Mouse (Mus musculus): ENCODE results near the gene Olfr1453. TPM values are rescaled to one million over a fixed set of nuclear protein-coding genes. Genes with fewer than 3 reads are reported as not detected.

Gene Olfr1453
- not detected in 2 replicates for polyA plus RNA-seq (2012; rRNA removed; ENCODE audit: low replicate concordance)

GRCm38 (mm10) chr19:13028227-13028626 is at the start of gene Olfr1453:
Gene Olfr1453 (minus strand): TSS chr19:13028327.

GRCm38 (mm10) chr19:13060310-13060709 is 32.2 kb upstream of the Olfr1453 start, which contains the start of gene Olfr1454:
Gene Olfr1454 (plus strand): TSS chr19:13060610.

GRCm38 (mm10) chr19:12994714-12995113 is 33.4 kb downstream of the Olfr1453 start, which contains the start of gene Olfr1451:
Gene Olfr1451 (plus strand): TSS chr19:12995014.

Other genes with a start within 250 kb of the Olfr1453 start
- gene Zfp91, start 232.2 kb downstream of the Olfr1453 start, polyA plus RNA-seq (2012; rRNA removed; ENCODE audit: low replicate concordance): 4.9 and 5.7 TPM in 2 replicates
- 1.9 and 2.6 TPM in 2 replicates for gene Lpxn, start 232.1 kb downstream of the Olfr1453 start, polyA plus RNA-seq (2012; rRNA removed; ENCODE audit: low replicate concordance)
- gene Gm5244, start 181.6 kb downstream of the Olfr1453 start, polyA plus RNA-seq (2012; rRNA removed; ENCODE audit: low replicate concordance): not detected in 2 replicates
- not detected in 2 replicates for gene Olfr1444, start 171.0 kb downstream of the Olfr1453 start, polyA plus RNA-seq (2012; rRNA removed; ENCODE audit: low replicate concordance)
- gene Olfr1445, start 144.5 kb downstream of the Olfr1453 start, polyA plus RNA-seq (2012; rRNA removed; ENCODE audit: low replicate concordance): not detected in 2 replicates
- not detected in 2 replicates for gene Olfr1446, start 134.8 kb downstream of the Olfr1453 start, polyA plus RNA-seq (2012; rRNA removed; ENCODE audit: low replicate concordance)
- gene Olfr1447, start 124.6 kb downstream of the Olfr1453 start, polyA plus RNA-seq (2012; rRNA removed; ENCODE audit: low replicate concordance): not detected in 2 replicates
- gene Olfr1448, start 103.9 kb downstream of the Olfr1453 start, polyA plus RNA-seq (2012; rRNA removed; ENCODE audit: low replicate concordance): not detected in 2 replicates
- gene Olfr1449, start 97.5 kb downstream of the Olfr1453 start, polyA plus RNA-seq (2012; rRNA removed; ENCODE audit: low replicate concordance): not detected in 2 replicates
- gene Olfr1450, start 78.1 kb downstream of the Olfr1453 start, polyA plus RNA-seq (2012; rRNA removed; ENCODE audit: low replicate concordance): not detected in 2 replicates
- gene Olfr1451, start 33.3 kb downstream of the Olfr1453 start, polyA plus RNA-seq (2012; rRNA removed; ENCODE audit: low replicate concordance): not detected in 2 replicates
- not detected in 2 replicates for gene Olfr1454, start 32.3 kb upstream of the Olfr1453 start, polyA plus RNA-seq (2012; rRNA removed; ENCODE audit: low replicate concordance)
- not detected in 2 replicates for gene Olfr1457, start 69.6 kb upstream of the Olfr1453 start, polyA plus RNA-seq (2012; rRNA removed; ENCODE audit: low replicate concordance)
- not detected in 2 replicates for gene Olfr1458, start 78.4 kb upstream of the Olfr1453 start, polyA plus RNA-seq (2012; rRNA removed; ENCODE audit: low replicate concordance)
- not detected in 2 replicates for gene Olfr1459, start 121.2 kb upstream of the Olfr1453 start, polyA plus RNA-seq (2012; rRNA removed; ENCODE audit: low replicate concordance)
- gene Olfr1461, start 134.7 kb upstream of the Olfr1453 start, polyA plus RNA-seq (2012; rRNA removed; ENCODE audit: low replicate concordance): not detected in 2 replicates
- not detected in 2 replicates for gene Olfr1462, start 157.4 kb upstream of the Olfr1453 start, polyA plus RNA-seq (2012; rRNA removed; ENCODE audit: low replicate concordance)
- not detected in 2 replicates for gene Olfr1463, start 203.0 kb upstream of the Olfr1453 start, polyA plus RNA-seq (2012; rRNA removed; ENCODE audit: low replicate concordance)